Mouse (Mus musculus) hindbrain, embryonic 11.5 days (tissue): ENCODE results near the gene Emp3. TPM values are rescaled to one million over a fixed set of nuclear protein-coding genes. Genes with fewer than 3 reads are reported as not detected.
A peak's percentile ranks its signal among the peaks of the same experiment; 100 is the strongest.

Experiments
- ATAC-seq: fragments of 200-750 bp; cut with Nextera tagmentation; 2 replicates; pipeline ENCODE4 v1.8.0; 2017; ENCODE audit warnings: mild to moderate bottlenecking, moderate TSS enrichment, moderate library complexity; ENCODE audit not compliant: low FRiP score
- DNase-seq: peaks from one replicate; pipeline ENCODE4 v3.0.0-alpha.2; 2015; ENCODE audit warnings: low spot score
- H3K27ac ChIP-seq: fragments of 300-500 bp; sonication (generic); 2 replicates; pipeline ENCODE4 v1.5.1; 2014; ENCODE audit warnings: mild to moderate bottlenecking, low read depth, low read length
- H3K27me3 ChIP-seq: fragments of 300-500 bp; sonication (generic); 2 replicates; pipeline ENCODE4 v1.6.1; 2014; ENCODE audit warnings: mild to moderate bottlenecking, low read length, moderate library complexity, mixed read lengths; ENCODE audit not compliant: control insufficient read depth, insufficient read depth
- H3K36me3 ChIP-seq: fragments of 300-500 bp; sonication (generic); 2 replicates; pipeline ENCODE4 v1.6.1; 2014; ENCODE audit warnings: mild to moderate bottlenecking, low read length, moderate library complexity, mixed read lengths; ENCODE audit not compliant: control insufficient read depth, insufficient read depth
- H3K4me1 ChIP-seq: fragments of 300-500 bp; sonication (generic); replicated peaks from 2 replicates; pipeline ENCODE4 v1.6.1; 2014; ENCODE audit warnings: low read length, mixed read lengths; ENCODE audit not compliant: control insufficient read depth, insufficient read depth
- H3K4me2 ChIP-seq: fragments of 300-500 bp; sonication (generic); replicated peaks from 2 replicates; pipeline ENCODE4 v1.6.1; 2014; ENCODE audit warnings: mild to moderate bottlenecking, low read depth, low read length
- H3K4me3 ChIP-seq: fragments of 300-500 bp; sonication (generic); 2 replicates; pipeline ENCODE4 v1.5.1; 2014; ENCODE audit warnings: low read depth, low read length
- H3K9ac ChIP-seq: fragments of 300-500 bp; sonication (generic); 2 replicates; pipeline ENCODE4 v1.6.1; 2014; ENCODE audit warnings: low read depth, low read length
- H3K9me3 ChIP-seq: fragments of 300-500 bp; sonication (generic); 2 replicates; pipeline ENCODE4 v1.6.1; 2016; ENCODE audit warnings: low read length; ENCODE audit not compliant: control insufficient read depth
- WGBS: fragments of 180-500 bp; shearing (Covaris S2); extraction: QIAGEN DNeasy Blood & Tissue Kit; methylation state at CpG from one replicate; pipeline ENCODE4 v1.1.7; 2014; 5-methylcytosine and 5-hydroxymethylcytosine counted together
- polyA plus RNA-seq: library from polyadenylated mRNA; unstranded; fragments of >200 nt; fragmentation: Nextera tagmentation; extraction: Ambion mirVana; gene quantifications from 2 replicates; pipeline ENCODE4 v1.2.1, GENCODE M21; 2014

Emp3 gene
- polyA plus RNA-seq, 1 experiment from 2014 or later: 40.5 TPM

GRCm38 (mm10) chr7:45869787-45870186 lies 51.4 kb downstream of the Emp3 start:
- DNase-seq: peak; percentile 27
- peak overlapping the region; percentile 50 for H3K9ac ChIP-seq
- no peak for ATAC-seq
- H3K36me3 ChIP-seq: no peaks in the 10 kb centered on the region
- no peak overlapping the region for H3K27ac ChIP-seq
- peak overlapping the region; percentile 56 for H3K4me2 ChIP-seq
- H3K27me3 ChIP-seq: peaks cover 39% of the 10 kb centered on the region
- peaks cover 15% of the 10 kb centered on the region for H3K4me1 ChIP-seq
- under 1% methylated on average over 13 of the region's 14 CpGs for WGBS
- H3K9me3 ChIP-seq: no peaks in the 10 kb centered on the region
- H3K4me3 ChIP-seq: peak overlapping the region; percentile 28

- DNase-seq: peak; percentile 42
- peak overlapping the region; percentile 56 for H3K4me2 ChIP-seq
- H3K36me3 ChIP-seq: no peaks in the 10 kb centered on the region
- H3K27me3 ChIP-seq: peaks cover 39% of the 10 kb centered on the region
- H3K4me3 ChIP-seq: peak overlapping the region; percentile 28
- H3K4me1 ChIP-seq: peaks cover 15% of the 10 kb centered on the region
- no peak overlapping the region for H3K27ac ChIP-seq
- H3K9me3 ChIP-seq: no peaks in the 10 kb centered on the region
- WGBS: 14% methylated on average over 8 of the region's 8 CpGs
- H3K9ac ChIP-seq: peak overlapping the region; percentile 50
- no peak for ATAC-seq
These were observed 52.0 kb downstream of the Emp3 start for GRCm38 (mm10) chr7:45869107-45869670.

Other genes starting within 250 kb of the Emp3 start
- gene Ntn5, start 237.4 kb downstream of the Emp3 start, polyA plus RNA-seq: 0.21 and 0.22 TPM in 2 replicates
- gene Sec1, start 227.0 kb downstream of the Emp3 start, polyA plus RNA-seq: 0.29 and 0.75 TPM in 2 replicates
- gene Car11, start 221.6 kb downstream of the Emp3 start, polyA plus RNA-seq: 8.8 and 9.9 TPM in 2 replicates
- gene Dbp, start 216.3 kb downstream of the Emp3 start, polyA plus RNA-seq: 2.2 and 2.8 TPM in 2 replicates
- gene Rpl18, start 205.9 kb downstream of the Emp3 start, polyA plus RNA-seq: 904 and 927 TPM in 2 replicates
- gene Sphk2, start 203.4 kb downstream of the Emp3 start, polyA plus RNA-seq: 13.6 and 17.6 TPM in 2 replicates
- gene Fam83e, start 200.2 kb downstream of the Emp3 start, polyA plus RNA-seq: 0.80 TPM in 2 replicates
- not detected in 2 replicates for gene Spaca4, start 195.6 kb downstream of the Emp3 start, polyA plus RNA-seq
- gene Lmtk3, start 137.7 kb downstream of the Emp3 start, polyA plus RNA-seq: 6.3 and 9.1 TPM in 2 replicates
- gene Sult2b1, start 136.7 kb downstream of the Emp3 start, polyA plus RNA-seq: 1.4 and 1.9 TPM in 2 replicates
- gene Cyth2, start 106.8 kb downstream of the Emp3 start, polyA plus RNA-seq: 211 and 248 TPM in 2 replicates
- 0.48 and 0.57 TPM in 2 replicates for gene Kcnj14, start 96.6 kb downstream of the Emp3 start, polyA plus RNA-seq
- 56.7 and 66.0 TPM in 2 replicates for gene Grwd1, start 90.5 kb downstream of the Emp3 start, polyA plus RNA-seq
- 75.9 and 99.4 TPM in 2 replicates for gene Kdelr1, start 48.6 kb downstream of the Emp3 start, polyA plus RNA-seq
- gene Grin2d, start 43.0 kb downstream of the Emp3 start, polyA plus RNA-seq: 0.39 and 0.42 TPM in 2 replicates
- gene Syngr4, start 24.7 kb downstream of the Emp3 start, polyA plus RNA-seq: 0.63 and 0.99 TPM in 2 replicates
- 3.1 and 4.6 TPM in 2 replicates for gene Tmem143, start 24.5 kb downstream of the Emp3 start, polyA plus RNA-seq
- gene Ccdc114, start 2.7 kb upstream of the Emp3 start, polyA plus RNA-seq: 3.3 and 5.3 TPM in 2 replicates
- gene Abcc6, start 108.9 kb upstream of the Emp3 start, polyA plus RNA-seq: 0.11 and 0.38 TPM in 2 replicates
- gene Nomo1, start 112.3 kb upstream of the Emp3 start, polyA plus RNA-seq: 13.8 and 14.9 TPM in 2 replicates
- 0.25 and 0.49 TPM in 2 replicates for gene Kcnj11, start 179.4 kb upstream of the Emp3 start, polyA plus RNA-seq